Mouse (Mus musculus): Measurements from ENCODE around the gene Slc39a1.

The Slc39a1 gene

DNA sequence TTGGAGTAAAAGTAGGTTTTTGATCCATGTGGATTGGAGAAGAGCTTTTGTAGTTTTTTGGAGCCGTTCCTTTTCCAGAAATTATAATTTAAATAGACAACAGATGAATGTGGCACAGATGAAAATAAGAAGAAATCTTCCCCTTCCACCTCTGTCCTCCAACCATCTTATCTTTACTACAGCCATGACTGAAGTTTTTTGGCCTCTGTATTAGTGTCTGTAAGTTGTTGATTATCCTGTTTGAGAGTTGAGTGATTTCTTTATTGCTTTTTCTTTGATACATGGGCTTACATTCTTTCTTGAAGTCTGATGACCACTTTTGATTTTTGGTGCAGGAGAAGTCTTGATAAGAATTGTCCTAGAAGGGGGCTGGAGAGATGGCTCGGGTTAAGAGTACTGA is 46.7 kb downstream of the Slc39a1 start:
- DNase-seq (ENCODE audit: low read depth, low spot score): no peak

All from R1 (cell line).